Mouse (Mus musculus) neutrophil, adult 5-6 weeks (primary cell): ENCODE results near the gene Gramd1c. TPM values are rescaled to one million over a fixed set of nuclear protein-coding genes. Genes with fewer than 3 reads are reported as not detected.

Experiments used
- ATAC-seq: fragments of 151-379, 151-347 bp; 2 replicates; pipeline ENCODE4 v1.8.0; 2017; ENCODE audit warnings: mild to moderate bottlenecking, moderate TSS enrichment; ENCODE audit not compliant: insufficient number of reproducible peaks, poor library complexity, low FRiP score, severe bottlenecking; ENCODE audit errors: extremely low read depth
- total RNA-seq: library from RNA; stranded (forward); fragments of 200-1000 nt; gene quantifications from 2 replicates; pipeline ENCODE4 v1.2.3, GENCODE M21; 2017

Gene Gramd1c
- 3.1 and 4.5 TPM in 2 replicates for total RNA-seq

DNA sequence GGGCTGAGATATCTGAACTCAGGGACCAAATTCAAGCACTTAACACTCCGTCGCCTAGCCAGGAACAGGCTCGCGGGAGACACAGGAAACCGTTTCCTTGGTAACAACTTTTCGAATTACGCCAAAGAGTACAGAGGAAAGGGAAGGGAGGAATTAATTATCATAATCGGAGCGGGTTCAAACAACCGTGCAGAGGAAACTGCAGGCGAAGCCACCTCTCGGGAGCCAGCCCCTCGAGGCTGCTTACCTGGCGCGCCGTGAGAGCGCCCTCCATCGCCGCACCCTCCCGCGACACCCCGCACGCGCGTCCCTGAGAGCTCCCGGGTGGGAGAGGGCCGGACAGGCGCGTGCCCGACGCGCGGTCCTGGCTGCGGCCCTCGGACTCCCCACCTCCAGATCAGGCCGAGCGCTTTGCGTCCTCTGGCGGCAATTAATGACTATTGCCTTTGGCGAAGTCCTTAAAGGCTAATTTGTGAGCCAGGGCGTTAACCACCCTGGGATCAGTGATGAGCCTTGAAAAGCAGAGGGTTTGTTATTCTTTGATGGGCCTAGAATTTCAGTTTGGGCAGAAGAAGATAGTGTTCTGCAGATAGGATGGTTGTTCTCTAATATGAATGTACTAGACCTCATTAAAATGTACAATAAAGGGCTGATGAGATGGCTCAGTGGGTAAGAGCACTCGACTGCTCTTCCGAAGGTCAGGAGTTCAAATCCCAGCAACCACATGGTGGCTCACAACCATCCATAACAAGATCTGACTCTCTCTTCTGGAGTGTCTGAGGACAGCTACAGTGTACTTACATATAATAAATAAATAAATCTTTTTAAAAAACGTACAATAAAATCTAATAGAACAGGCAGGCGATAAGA, at the start of gene Gramd1c:
Gene Gramd1c (minus strand): TSS at position 321 of the 870 bp plus-strand sequence.
- ATAC-seq, result peak; percentile 50; the same call in 1 of the 2 replicates

GRCm38 (mm10) chr16:44109002-44109401, 45.9 kb upstream of the Gramd1c start:
- ATAC-seq, result no peak

DNA sequence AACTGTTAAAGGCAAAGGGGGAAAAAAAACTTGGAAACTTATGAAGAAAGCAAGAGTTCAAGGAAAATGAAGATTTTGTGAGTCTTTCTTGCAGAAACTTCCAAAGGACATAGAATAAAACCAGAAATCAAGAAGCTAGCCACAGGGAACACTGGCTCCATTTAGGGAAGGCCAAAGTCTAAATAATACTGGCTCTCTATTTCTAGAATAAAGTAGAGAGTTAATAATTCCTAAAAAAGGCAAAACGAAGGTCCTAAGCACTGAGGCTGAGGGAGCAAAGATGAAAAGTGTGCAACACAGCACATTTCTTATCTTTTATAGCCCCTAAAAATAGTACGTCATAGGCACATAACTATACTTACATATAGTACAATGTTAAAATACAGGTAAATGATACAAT, 42.1 kb upstream of the Gramd1c start:
- ATAC-seq, result no peak

GRCm38 (mm10) chr16:44103806-44104766, 40.9 kb upstream of the Gramd1c start:
- ATAC-seq, result no peak

GRCm38 (mm10) chr16:44102925-44103324, 39.8 kb upstream of the Gramd1c start:
- ATAC-seq, result no peak

GRCm38 (mm10) chr16:44101181-44101710, 38.1 kb upstream of the Gramd1c start:
- ATAC-seq, result no peak

DNA sequence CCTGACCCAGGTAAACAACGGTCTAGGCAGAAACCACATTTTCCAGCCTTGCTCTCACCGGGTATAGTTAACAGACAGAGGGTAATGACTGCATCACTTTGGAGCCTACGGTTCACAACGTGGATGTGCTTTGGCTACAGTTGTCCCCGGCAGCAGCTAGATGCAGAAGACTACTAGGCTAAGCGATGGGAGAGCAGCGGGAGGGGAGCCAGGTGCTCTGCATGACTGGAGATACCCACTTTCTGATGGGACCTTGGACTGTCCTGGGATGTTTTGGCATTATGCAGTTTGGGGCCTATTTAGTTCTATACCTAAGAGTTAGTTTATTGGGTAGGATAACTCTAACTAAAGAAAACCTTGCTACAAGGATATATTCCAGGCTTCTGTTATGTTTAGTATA, 36.2 kb upstream of the Gramd1c start:
- ATAC-seq, result no peak

DNA sequence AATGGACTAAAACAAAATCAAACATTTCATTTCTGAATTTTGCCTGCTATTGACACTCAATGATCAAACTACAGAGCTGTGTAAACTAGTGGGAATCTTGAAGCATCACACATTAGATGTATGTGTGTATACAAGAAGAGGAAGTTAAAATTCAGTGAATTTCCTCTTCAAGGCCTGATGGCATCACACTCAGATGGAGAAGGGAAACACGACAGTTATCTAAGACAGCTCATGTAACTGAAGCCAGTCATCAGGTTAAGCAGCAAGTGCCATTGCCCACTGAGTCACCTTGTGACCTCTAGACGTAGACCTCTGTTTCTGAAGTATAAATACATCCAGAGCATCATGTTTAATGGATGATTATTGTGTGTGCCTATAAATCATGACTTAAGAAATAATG, 24.5 kb upstream of the Gramd1c start:
- no peak for ATAC-seq

DNA sequence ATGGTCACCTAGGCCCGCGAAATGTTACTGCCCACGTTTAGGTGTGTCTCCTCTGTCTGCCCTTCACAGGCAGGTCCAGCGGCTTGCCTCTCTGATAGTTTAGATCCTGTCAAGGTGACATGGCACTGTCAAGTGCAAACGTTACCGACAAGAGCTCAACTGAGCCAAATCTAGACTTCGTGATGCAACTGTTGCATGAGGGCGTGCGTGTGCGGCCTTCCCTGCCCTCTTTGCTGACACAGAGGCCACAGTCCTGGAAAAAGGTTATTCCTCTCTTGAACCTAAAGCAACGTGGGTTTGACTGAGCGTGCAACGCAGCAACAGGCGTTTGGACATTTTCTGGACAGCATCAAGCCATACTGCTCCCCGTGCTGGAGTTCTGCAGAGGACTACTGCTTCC, 1.8 kb downstream of the Gramd1c start:
- ATAC-seq, result no peak

DNA sequence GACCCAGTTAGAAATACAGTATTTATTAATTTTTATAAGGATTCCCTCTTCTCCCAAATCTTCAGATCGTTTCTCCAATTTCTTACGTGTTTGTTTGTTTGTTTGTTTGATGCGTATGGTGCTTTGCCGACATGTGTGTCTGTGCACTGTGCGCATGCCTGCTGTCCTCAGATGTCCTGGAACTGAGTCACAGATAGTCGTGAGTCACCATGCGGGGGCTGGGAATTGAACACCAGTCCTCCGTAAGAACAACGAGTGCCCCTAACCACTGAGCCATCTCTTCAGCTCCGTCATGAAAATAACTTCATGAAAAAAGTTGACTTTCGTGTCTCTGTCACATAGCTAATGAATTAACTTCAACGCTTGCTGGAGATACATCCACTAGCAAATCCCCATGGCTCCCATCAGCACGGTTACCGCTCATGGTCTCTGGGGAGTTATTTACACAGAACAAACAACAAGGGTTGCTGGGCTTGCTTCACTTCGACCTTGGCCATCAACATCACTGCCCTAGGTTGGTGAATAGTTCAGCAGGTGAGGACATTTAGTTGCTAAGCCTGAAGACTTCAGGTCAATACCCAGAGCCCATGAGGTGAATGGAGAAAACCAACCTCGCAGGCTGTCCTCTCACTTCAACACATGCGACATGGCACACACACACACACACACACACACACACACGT, 2.4 kb downstream of the Gramd1c start:
- no peak for ATAC-seq

GRCm38 (mm10) chr16:44058745-44059144, 4.4 kb downstream of the Gramd1c start:
- peak; percentile 58; the same call in 1 of the 2 replicates for ATAC-seq

DNA sequence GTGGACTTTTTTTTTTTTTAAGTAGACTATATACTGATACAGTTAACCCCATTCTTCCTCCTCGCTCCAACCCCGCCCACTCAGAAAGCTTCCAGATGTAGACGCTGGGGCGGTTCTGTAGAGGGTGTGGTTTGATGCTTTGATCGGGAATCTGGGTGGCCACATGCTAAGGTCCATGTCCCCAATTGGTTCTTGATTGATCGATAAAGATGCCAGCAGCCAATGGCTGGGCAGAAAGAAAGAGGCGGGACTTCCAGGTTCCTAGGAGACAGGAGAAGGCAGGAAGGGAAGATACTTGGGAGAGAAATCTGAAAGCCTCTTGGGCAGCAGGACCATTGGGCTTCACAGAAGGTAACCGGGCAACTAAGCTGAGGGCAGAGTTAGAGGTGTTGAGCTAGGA, 7.4 kb downstream of the Gramd1c start:
- ATAC-seq, result no peak

DNA sequence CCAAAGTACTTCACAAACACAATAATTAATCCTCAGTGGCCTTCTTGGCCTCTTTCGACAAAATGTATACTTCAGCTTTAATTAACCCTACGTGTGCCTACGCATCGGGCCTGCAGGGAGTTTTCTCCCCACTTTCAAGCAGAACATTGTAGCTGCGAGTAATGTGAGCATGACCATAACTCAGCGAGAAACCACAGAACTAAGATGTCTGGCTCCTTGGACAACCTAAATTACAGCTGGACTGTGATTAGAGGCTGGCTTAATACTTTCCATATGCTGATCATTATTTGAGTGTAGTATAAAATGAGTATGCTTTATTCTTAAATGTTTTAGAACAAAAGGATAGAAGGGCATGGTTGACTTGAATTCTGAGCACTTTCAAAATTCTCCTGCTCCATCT, 9.9 kb downstream of the Gramd1c start:
- no peak for ATAC-seq

- no peak for ATAC-seq
These were observed 10.8 kb downstream of the Gramd1c start for GRCm38 (mm10) chr16:44052390-44052789.

- no peak for ATAC-seq
These were observed 13.0 kb downstream of the Gramd1c start for GRCm38 (mm10) chr16:44050139-44050538.

- no peak for ATAC-seq
These were observed 24.0 kb downstream of the Gramd1c start for GRCm38 (mm10) chr16:44039112-44039511.

- ATAC-seq, result no peak
These were observed 27.9 kb downstream of the Gramd1c start for GRCm38 (mm10) chr16:44035221-44035620.

- no peak for ATAC-seq
These were observed 29.8 kb downstream of the Gramd1c start for GRCm38 (mm10) chr16:44033365-44033764.

DNA sequence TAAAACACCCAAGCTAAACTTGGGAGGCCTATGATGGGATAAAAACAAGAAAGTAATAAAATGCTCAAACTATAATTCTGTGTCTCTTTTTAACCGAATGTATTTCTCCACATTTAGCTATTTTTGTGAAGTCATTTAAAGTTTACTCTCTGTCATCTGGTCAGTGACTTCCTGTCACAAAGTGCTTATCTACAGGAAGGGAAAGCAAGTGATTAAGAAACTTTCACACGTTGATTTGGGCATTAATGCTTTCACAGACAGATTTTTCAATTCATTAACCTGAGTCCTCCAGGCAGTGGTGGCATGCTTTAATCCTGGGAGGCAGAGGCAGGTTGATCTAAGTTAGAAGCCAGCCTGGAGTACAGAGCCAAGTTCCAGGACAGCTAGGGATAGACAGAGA, 33.9 kb downstream of the Gramd1c start:
- no peak for ATAC-seq
